Mouse (Mus musculus) kidney, postnatal 36 days (tissue): ENCODE data around the gene Atp2c2.

Experiments
- DNase-seq, 2 experiments: peaks; one replicate each; pipeline ENCODE4 v3.0.0; 2021 to 2022; ENCODE audit warnings: mixed read lengths in 2 of 2

Gene Atp2c2

GRCm38 (mm10) chr8:119743291-119744026 is 43.6 kb downstream of the Atp2c2 start:
- peak; percentile 27 to 76 for DNase-seq

GRCm38 (mm10) chr8:119744604-119745003 is 44.8 kb downstream of the Atp2c2 start:
- no peak for DNase-seq

- DNase-seq: peak; percentile 17 to 70
Observed at GRCm38 (mm10) chr8:119755238-119756146, 55.7 kb downstream of the Atp2c2 start.

- no peak for DNase-seq
Observed at GRCm38 (mm10) chr8:119756147-119756461, 56.3 kb downstream of the Atp2c2 start.

- DNase-seq: peak in 1 of 2 experiments; percentile 39
Observed at GRCm38 (mm10) chr8:119756538-119756937, 56.7 kb downstream of the Atp2c2 start.

GRCm38 (mm10) chr8:119761692-119762091 is 61.9 kb downstream of the Atp2c2 start:
- no peak for DNase-seq

- no peak for DNase-seq
Observed at GRCm38 (mm10) chr8:119762226-119763220, 62.7 kb downstream of the Atp2c2 start.

GRCm38 (mm10) chr8:119765311-119765710 is 65.5 kb downstream of the Atp2c2 start:
- DNase-seq: no peak

GRCm38 (mm10) chr8:119765761-119766444 is 66.1 kb downstream of the Atp2c2 start:
- no peak for DNase-seq

- DNase-seq: no peak
Observed at GRCm38 (mm10) chr8:119776668-119777245, 76.9 kb downstream of the Atp2c2 start.

GRCm38 (mm10) chr8:119777765-119778164 is 78.0 kb downstream of the Atp2c2 start:
- peak in 1 of 2 experiments; percentile 41 for DNase-seq

GRCm38 (mm10) chr8:119778263-119778662 is 78.5 kb downstream of the Atp2c2 start, which contains the start of gene Tldc1:
Tldc1 (minus strand) TSS chr8:119778416.
- peak; percentile 99 to 100 for DNase-seq

GRCm38 (mm10) chr8:119779013-119779737 is 79.4 kb downstream of the Atp2c2 start:
- DNase-seq: peak; percentile 91

- no peak for DNase-seq
Observed at GRCm38 (mm10) chr8:119780402-119781049, 80.7 kb downstream of the Atp2c2 start.

GRCm38 (mm10) chr8:119781086-119781840 is 81.5 kb downstream of the Atp2c2 start:
- DNase-seq: peak in 1 of 2 experiments; percentile 39

GRCm38 (mm10) chr8:119782715-119783114 is 82.9 kb downstream of the Atp2c2 start:
- DNase-seq: peak; percentile 75 to 89

- no peak for DNase-seq
Observed at GRCm38 (mm10) chr8:119783579-119783978, 83.8 kb downstream of the Atp2c2 start.

GRCm38 (mm10) chr8:119784141-119784574 is 84.3 kb downstream of the Atp2c2 start:
- DNase-seq: no peak

- DNase-seq: no peak
Observed at GRCm38 (mm10) chr8:119784676-119785075, 84.9 kb downstream of the Atp2c2 start.
